Mouse (Mus musculus) G1E (cell line): Measurements from ENCODE around the gene Tnnt1. TPM values are rescaled to one million over a fixed set of nuclear protein-coding genes. Genes with fewer than 3 reads are reported as not detected.

Source experiments
- ATAC-seq: 2 replicates; pipeline ENCODE4 v1.8.0; 2016; ENCODE audit warnings: mild to moderate bottlenecking; ENCODE audit not compliant: insufficient number of reproducible peaks, poor library complexity, low FRiP score, severe bottlenecking; ENCODE audit errors: extremely low read depth
- DNase-seq: peaks from one replicate; pipeline ENCODE4 v3.0.0; 2012; ENCODE audit warnings: low spot score
- H3K27me3 ChIP-seq: 2 replicates; pipeline ENCODE4 v1.6.1; 2012; ENCODE audit warnings: mild to moderate bottlenecking, low read length, inconsistent platforms; ENCODE audit not compliant: insufficient read depth
- H3K36me3 ChIP-seq: replicated peaks from 2 replicates; pipeline ENCODE3; 2012; ENCODE audit warnings: mild to moderate bottlenecking, inconsistent platforms
- H3K4me1 ChIP-seq: 2 replicates; pipeline ENCODE4 v1.6.1; 2012; ENCODE audit warnings: low read depth, low read length, inconsistent platforms, mixed read lengths; ENCODE audit not compliant: insufficient read depth
- H3K4me3 ChIP-seq: 2 replicates; pipeline ENCODE4 v1.5.1; 2012; ENCODE audit warnings: low read depth, mild to moderate bottlenecking, inconsistent platforms, low read length, moderate library complexity, mixed read lengths
- H3K9me3 ChIP-seq: replicated peaks from 2 replicates; pipeline ENCODE4 v1.6.1; 2012; ENCODE audit warnings: inconsistent platforms
- CTCF ChIP-seq: IDR thresholded peaks from 2 replicates; pipeline ENCODE4 v1.5.1; 2012; ENCODE audit warnings: low read depth, low read length, inconsistent platforms, mixed read lengths
- GATA1 ChIP-seq: IDR thresholded peaks from 2 replicates; pipeline ENCODE4 v1.6.1; 2012; ENCODE audit warnings: borderline replicate concordance, low read length, inconsistent platforms, mixed read lengths
- GATA2 ChIP-seq: IDR thresholded peaks from 2 replicates; pipeline ENCODE4 v1.6.1; 2012; ENCODE audit warnings: low read depth, low read length, inconsistent platforms, borderline replicate concordance
- POLR2AphosphoS5 ChIP-seq: IDR thresholded peaks from 2 replicates; pipeline ENCODE4 v1.6.1; 2012; ENCODE audit warnings: low read depth, low read length, inconsistent platforms; ENCODE audit not compliant: insufficient replicate concordance
- TAL1 ChIP-seq: conservative IDR thresholded peaks from 2 replicates; pipeline ENCODE4 v1.6.1; 2012; ENCODE audit warnings: low read depth, low read length, inconsistent platforms, mixed read lengths
- polyA plus RNA-seq: library from polyadenylated mRNA; stranded (reverse); fragments of >175 nt; gene quantifications from 2 replicates; pipeline ENCODE4 v1.2.3, GENCODE M21; 2012
- total RNA-seq, 2 experiments: library from RNA; stranded (forward) in 1 of 2; stranded (reverse) in 1 of 2; fragments of 200-1000 nt in 1 of 2; fragments of >200 nt in 1 of 2; fragmentation: Nextera tagmentation in 1 of 2; gene quantifications; 2 replicates each; pipeline ENCODE4 v1.2.3; 2014 to 2017

The Tnnt1 gene
- total and polyA plus RNA-seq, 3 experiments = 0.22 TPM; not detected in 2

- Histone ChIP-seq H3K4me3 (no peak overlapping the region), H3K9me3 (no peaks in the 10 kb centered on the region; the same call in 1 of the 2 replicates), H3K4me1 (peaks cover 71% of the 10 kb centered on the region), H3K27me3 (no peaks in the 10 kb centered on the region), H3K36me3 (peaks cover 21% of the 10 kb centered on the region)
- ATAC-seq (no peak), DNase-seq (no peak)
- TF ChIP-seq TAL1 (no peak), POLR2AphosphoS5 (no peak), GATA1 (no peak), CTCF (no peak), GATA2 (no peak)
Measured at GRCm38 (mm10) chr7:4503100-4503499, 13.1 kb downstream of the Tnnt1 start.

GRCm38 (mm10) chr7:4502421-4503090, 13.6 kb downstream of the Tnnt1 start:
- peaks cover 72% of the 10 kb centered on the region for H3K4me1 ChIP-seq
- DNase-seq (peak; percentile 54), ATAC-seq (no peak)
- peak overlapping the region; percentile 100; the same call in 1 of the 2 replicates for H3K4me3 ChIP-seq
- H3K36me3 ChIP-seq = peaks cover 27% of the 10 kb centered on the region
- TF ChIP-seq GATA1 = no peak
- TF ChIP-seq CTCF = no peak
- TF ChIP-seq GATA2 = no peak
- TF ChIP-seq TAL1 = no peak
- no peak for TF ChIP-seq POLR2AphosphoS5
- H3K27me3 ChIP-seq = no peaks in the 10 kb centered on the region
- H3K9me3 ChIP-seq = no peaks in the 10 kb centered on the region

GRCm38 (mm10) chr7:4501558-4502397, 14.4 kb downstream of the Tnnt1 start, which contains the start of gene Ppp1r12c:
TSS of gene Ppp1r12c (minus strand) at chr7:4501680.
- Histone ChIP-seq H3K4me3 (peak within 1 kb of the TSS; percentile 100), H3K27me3 (no peaks in the 10 kb centered on the region), H3K36me3 (peaks cover 34% of the 10 kb centered on the region), H3K9me3 (no peaks in the 10 kb centered on the region), H3K4me1 (peaks cover 75% of the 10 kb centered on the region)
- DNase-seq = peak; percentile 92
- TF ChIP-seq GATA1 (no peak), TAL1 (no peak), POLR2AphosphoS5 (no peak), CTCF (no peak), GATA2 (no peak)
- ATAC-seq = peak; percentile 61

GRCm38 (mm10) chr7:4500892-4501471, 15.2 kb downstream of the Tnnt1 start:
- ATAC-seq (no peak), DNase-seq (no peak)
- Histone ChIP-seq H3K27me3 (no peaks in the 10 kb centered on the region), H3K36me3 (peaks cover 42% of the 10 kb centered on the region), H3K9me3 (no peaks in the 10 kb centered on the region), H3K4me1 (peaks cover 76% of the 10 kb centered on the region), H3K4me3 (peak overlapping the region; percentile 100)
- TF ChIP-seq TAL1 (no peak), POLR2AphosphoS5 (no peak), GATA2 (no peak), GATA1 (no peak), CTCF (no peak)

GRCm38 (mm10) chr7:4499034-4499433, 17.1 kb downstream of the Tnnt1 start:
- Histone ChIP-seq H3K4me3 (peak overlapping the region; percentile 48; the same call in 1 of the 2 replicates), H3K4me1 (peaks cover 66% of the 10 kb centered on the region), H3K9me3 (no peaks in the 10 kb centered on the region)

GRCm38 (mm10) chr7:4498251-4498650, 17.9 kb downstream of the Tnnt1 start:
- no peaks in the 10 kb centered on the region for H3K9me3 ChIP-seq
- DNase-seq (no peak), ATAC-seq (no peak)
- H3K4me3 ChIP-seq = peak overlapping the region; percentile 31; the same call in 1 of the 2 replicates
- no peaks in the 10 kb centered on the region for H3K27me3 ChIP-seq
- H3K36me3 ChIP-seq = peaks cover 70% of the 10 kb centered on the region
- peaks cover 65% of the 10 kb centered on the region for H3K4me1 ChIP-seq
- TF ChIP-seq POLR2AphosphoS5 = no peak
- TF ChIP-seq TAL1 = no peak

More at GRCm38 (mm10) chr7:4499034-4499433, 17.1 kb downstream of the Tnnt1 start:
- no peak for DNase-seq
- no peak for ATAC-seq
- H3K36me3 ChIP-seq = peaks cover 62% of the 10 kb centered on the region
- H3K27me3 ChIP-seq = no peaks in the 10 kb centered on the region
- no peak for TF ChIP-seq GATA2
- no peak for TF ChIP-seq GATA1
- no peak for TF ChIP-seq CTCF
- no peak for TF ChIP-seq POLR2AphosphoS5
- no peak for TF ChIP-seq TAL1
